Mouse (Mus musculus): ENCODE measurements around the gene Vmn2r35. TPM values are rescaled to one million over a fixed set of nuclear protein-coding genes. Genes with fewer than 3 reads are reported as not detected.
"Not testable (repeated sequence)": the region's sequence is repeated elsewhere in the genome, so short reads cannot be mapped to it uniquely, and the experiment has no call there.

The Vmn2r35 gene
- not detected in 2 replicates for polyA plus RNA-seq (2015; fragmentation: Nextera tagmentation; extraction: Ambion mirVana)

- H3K4me3 ChIP-seq (ENCODE audit: low read length); ATAC-seq (replicated peaks; ENCODE audit: extremely low read depth, insufficient read depth, low FRiP score); H3K9ac ChIP-seq (ENCODE audit: low read length); H3K4me2 ChIP-seq (ENCODE audit: low read depth, low read length); H3K27ac ChIP-seq (ENCODE audit: low read length); H3K36me3 ChIP-seq (ENCODE audit: control insufficient read depth, insufficient read depth); H3K27me3 ChIP-seq (ENCODE audit: control insufficient read depth, insufficient read depth, low read length); H3K9me3 ChIP-seq (replicated peaks; ENCODE audit: control insufficient read depth, low read length); H3K4me1 ChIP-seq (ENCODE audit: control insufficient read depth, insufficient read depth, low read length): not testable (repeated sequence)
- WGBS = no CpG with 5 or more reads among the region's 1 CpGs
Measured at GRCm38 (mm10) chr7:7819767-7820166, at the start of gene Vmn2r35. Gene Vmn2r35, minus strand, starts transcription at chr7:7819867.

- not testable (repeated sequence) for H3K27me3 ChIP-seq (ENCODE audit: control insufficient read depth, insufficient read depth, low read length); H3K4me2 ChIP-seq (ENCODE audit: low read depth, low read length); H3K27ac ChIP-seq (ENCODE audit: low read length); H3K9ac ChIP-seq (ENCODE audit: low read length); H3K4me1 ChIP-seq (ENCODE audit: control insufficient read depth, insufficient read depth, low read length); ATAC-seq (replicated peaks; ENCODE audit: extremely low read depth, insufficient read depth, low FRiP score); H3K36me3 ChIP-seq (ENCODE audit: control insufficient read depth, insufficient read depth); H3K9me3 ChIP-seq (replicated peaks; ENCODE audit: control insufficient read depth, low read length); H3K4me3 ChIP-seq (ENCODE audit: low read length)
- 90% methylated on average over 4 of the region's 25 CpGs for WGBS
Measured at GRCm38 (mm10) chr7:7794196-7794595, 25.5 kb downstream of the Vmn2r35 start.

Other genes starting within 250 kb of the Vmn2r35 start
- gene Vmn2r34, start 130.4 kb downstream of the Vmn2r35 start, polyA plus RNA-seq (2015; fragmentation: Nextera tagmentation; extraction: Ambion mirVana) = not detected in 2 replicates
- gene Vmn2r36, start 82.6 kb upstream of the Vmn2r35 start, polyA plus RNA-seq (2015; fragmentation: Nextera tagmentation; extraction: Ambion mirVana) = not detected in 2 replicates